ENCODE assay signal across 26 mouse cellular contexts in genomic region chr7:66487751-66488150, GRCm38 (mm10).
"Had no signal": no experiment of that assay in that cellular context is flagged by ENCODE, and none has a peak within 500 bp of the region (broad histone marks: within the 10 kb centered on the region; RNA-seq: fewer than 3 reads in every experiment).

No protein-coding gene starts in this region.

- DNase-seq: gastrocnemius, adult 2 months; gastrocnemius, postnatal 10 days; gastrocnemius, postnatal 25 days; heart, adult 18-20 months; heart, postnatal 10 days; heart, postnatal 4 days; kidney, adult 18-20 months; kidney, adult 8-10 months; kidney, postnatal 25 days; kidney, postnatal 4 days; layer of hippocampus, adult 9-11 months; layer of hippocampus, postnatal 36 days; left cerebral cortex, postnatal 4 days had no signal

- H3K9me3 ChIP-seq: heart, embryonic 10.5 days; heart, embryonic 12.5 days; hindbrain, embryonic 10.5 days; hindbrain, embryonic 12.5 days; intestine, embryonic 15.5 days; limb, embryonic 12.5 days; limb, embryonic 15.5 days; liver, embryonic 12.5 days had no signal

- H3K36me3 ChIP-seq: heart, embryonic 10.5 days; heart, embryonic 12.5 days; hindbrain, embryonic 10.5 days; hindbrain, embryonic 12.5 days; intestine, embryonic 15.5 days; limb, embryonic 12.5 days; limb, embryonic 15.5 days; liver, embryonic 12.5 days had no signal

- ATAC-seq: inflammation-experienced regulatory T-cells, adult 6 months; intestine, embryonic 15.5 days; intestine, postnatal 0 days; liver, embryonic 12.5 days had no signal

- H3K27ac ChIP-seq: gastrocnemius, adult 2 months; heart, embryonic 10.5 days; hindbrain, embryonic 10.5 days; hindbrain, embryonic 12.5 days; hindbrain, embryonic 14.5 days; intestine, embryonic 15.5 days; kidney, postnatal 0 days; limb, embryonic 12.5 days; limb, embryonic 15.5 days; liver, embryonic 12.5 days; liver, embryonic 14.5 days had no signal

- H3K27me3 ChIP-seq: heart, embryonic 12.5 days; hindbrain, embryonic 12.5 days; intestine, embryonic 15.5 days; limb, embryonic 12.5 days; limb, embryonic 15.5 days; liver, embryonic 12.5 days had no signal

- H3K4me3 ChIP-seq: gastrocnemius, adult 2 months; heart, embryonic 10.5 days; heart, embryonic 12.5 days; hindbrain, embryonic 10.5 days; hindbrain, embryonic 12.5 days; intestine, embryonic 15.5 days; limb, embryonic 12.5 days; limb, embryonic 15.5 days; liver, embryonic 12.5 days had no signal

- H3K9ac ChIP-seq: heart, embryonic 12.5 days; hindbrain, embryonic 12.5 days; hindbrain, embryonic 14.5 days; intestine, embryonic 15.5 days; limb, embryonic 12.5 days; limb, embryonic 15.5 days; liver, embryonic 12.5 days; liver, embryonic 14.5 days had no signal

- H3K4me1 ChIP-seq: heart, embryonic 10.5 days; heart, embryonic 12.5 days; hindbrain, embryonic 10.5 days; hindbrain, embryonic 12.5 days; intestine, embryonic 15.5 days; limb, embryonic 12.5 days; liver, embryonic 12.5 days had no signal

- H3K4me2 ChIP-seq: heart, embryonic 12.5 days; hindbrain, embryonic 12.5 days; hindbrain, embryonic 14.5 days; intestine, embryonic 15.5 days; limb, embryonic 12.5 days; limb, embryonic 15.5 days; liver, embryonic 12.5 days had no signal
